In genomic region chr8:70869601-70870041, GRCm38 (mm10) we compare ENCODE assay signal across 8 mouse cellular contexts. TPM values are rescaled to one million over a fixed set of nuclear protein-coding genes. Genes with fewer than 3 reads are reported as not detected.
DNase-seq lines count a peak whose midpoint lies in the region; ATAC-seq lines count a peak whose summit lies in the region.

No protein-coding gene starts in this region.

- H3K36me3 ChIP-seq in limb, embryonic 13.5 days: peaks cover 12% of the 10 kb centered on the region
- H3K36me3 ChIP-seq in midbrain, embryonic 16.5 days (ENCODE audit: control insufficient read depth, insufficient read depth, low read length): 0 out of 2 replicates have a peak, but pooled peaks cover 7% of the 10 kb centered on the region

- peak overlapping the region; percentile 62 for H3K4me2 ChIP-seq in limb, embryonic 13.5 days (replicated peaks)
- H3K4me2 ChIP-seq in midbrain, embryonic 16.5 days (ENCODE audit: low read length): peak overlapping the region; percentile 0; the same call in 1 of the 2 replicates

- peak; percentile 82 for DNase-seq in urinary bladder, postnatal 14 days (ENCODE audit: low spot score)
- no peak for DNase-seq in urinary bladder, postnatal 10 days (ENCODE audit: low spot score)
- DNase-seq in embryo, embryonic 9.5 days (ENCODE audit: extremely low spot score): peak; percentile 75
- peak; percentile 78 to 86 for DNase-seq in kidney, adult 8-10 months
- peak; percentile 70 to 85 for DNase-seq in spleen, postnatal 10 days (ENCODE audit: low spot score in 2 of 2)

- H3K9ac ChIP-seq in limb, embryonic 13.5 days: 0 out of 2 replicates have a peak overlapping the region, but pooled peaks have one; percentile 19
- peak overlapping the region; percentile 59 for H3K9ac ChIP-seq in midbrain, embryonic 16.5 days (ENCODE audit: low read depth, low read length)

- H3K9me3 ChIP-seq in limb, embryonic 13.5 days: no peaks in the 10 kb centered on the region
- H3K9me3 ChIP-seq in midbrain, embryonic 16.5 days (replicated peaks; ENCODE audit: control insufficient read depth, low read length, poor library complexity, severe bottlenecking): no peaks in the 10 kb centered on the region

- 46% methylated on average over 16 of the region's 16 CpGs for WGBS in limb, embryonic 13.5 days
- 47% methylated on average over 16 of the region's 16 CpGs for WGBS in midbrain, embryonic 16.5 days

- peaks cover 38% of the 10 kb centered on the region for H3K4me1 ChIP-seq in limb, embryonic 13.5 days
- peaks cover 37% of the 10 kb centered on the region for H3K4me1 ChIP-seq in midbrain, embryonic 16.5 days (ENCODE audit: control insufficient read depth, insufficient read depth, low read length)

- no peaks in the 10 kb centered on the region for H3K27me3 ChIP-seq in limb, embryonic 13.5 days
- no peaks in the 10 kb centered on the region for H3K27me3 ChIP-seq in midbrain, embryonic 16.5 days (ENCODE audit: control insufficient read depth, insufficient read depth, low read depth, low read length)

- ATAC-seq in granulocyte monocyte progenitor cell, adult 5-6 weeks (replicated peaks; ENCODE audit: poor library complexity, severe bottlenecking): peak; percentile 40
- ATAC-seq in limb, embryonic 13.5 days (ENCODE audit: low FRiP score, low read depth): no peak
- ATAC-seq in midbrain, embryonic 16.5 days: no peak

- H3K4me3 ChIP-seq in limb, embryonic 13.5 days: no peak overlapping the region
- H3K4me3 ChIP-seq in midbrain, embryonic 16.5 days (ENCODE audit: low read depth, low read length): no peak overlapping the region

- no peak overlapping the region for H3K27ac ChIP-seq in limb, embryonic 13.5 days
- peak overlapping the region; percentile 60 for H3K27ac ChIP-seq in midbrain, embryonic 16.5 days (ENCODE audit: low read length)

RNA-seq across cellular contexts. Expression of gene Ccdc124, which starts 4.1 kb away (rescaled TPM):
- 19.4 and 22.3 TPM in 2 replicates for total RNA-seq in granulocyte monocyte progenitor cell, adult 5-6 weeks (2014; fragmentation: Nextera tagmentation)
- total RNA-seq in granulocyte monocyte progenitor cell, adult 5-6 weeks (2017): 35.9 and 38.9 TPM in 2 replicates
- 113 and 117 TPM in 2 replicates for polyA plus RNA-seq in limb, embryonic 13.5 days (2015; fragmentation: Nextera tagmentation; extraction: Ambion mirVana)
- polyA plus RNA-seq in midbrain, embryonic 16.5 days (2015; fragmentation: Nextera tagmentation; extraction: Ambion mirVana): 167 and 182 TPM in 2 replicates

RNA-seq across cellular contexts. Expression of gene Kcnn1, which starts 6.6 kb away (rescaled TPM):
- total RNA-seq in granulocyte monocyte progenitor cell, adult 5-6 weeks (2014; fragmentation: Nextera tagmentation): 0.30 and 0.49 TPM in 2 replicates
- total RNA-seq in granulocyte monocyte progenitor cell, adult 5-6 weeks (2017): 0.90 and 3.5 TPM in 2 replicates
- 2.9 and 4.3 TPM in 2 replicates for polyA plus RNA-seq in limb, embryonic 13.5 days (2015; fragmentation: Nextera tagmentation; extraction: Ambion mirVana)
- 15.4 and 16.1 TPM in 2 replicates for polyA plus RNA-seq in midbrain, embryonic 16.5 days (2015; fragmentation: Nextera tagmentation; extraction: Ambion mirVana)

RNA-seq across cellular contexts. Expression of gene Slc5a5, which starts 22.9 kb away (rescaled TPM):
- not detected in 2 replicates for total RNA-seq in granulocyte monocyte progenitor cell, adult 5-6 weeks (2014; fragmentation: Nextera tagmentation)
- total RNA-seq in granulocyte monocyte progenitor cell, adult 5-6 weeks (2017): 0.15 TPM in 1 of 2 replicates, not detected in the other
- polyA plus RNA-seq in limb, embryonic 13.5 days (2015; fragmentation: Nextera tagmentation; extraction: Ambion mirVana): 0.39 and 0.45 TPM in 2 replicates
- 1.7 and 1.9 TPM in 2 replicates for polyA plus RNA-seq in midbrain, embryonic 16.5 days (2015; fragmentation: Nextera tagmentation; extraction: Ambion mirVana)

RNA-seq across cellular contexts. Expression of gene Rpl18a, which starts 27.6 kb away (rescaled TPM):
- total RNA-seq in granulocyte monocyte progenitor cell, adult 5-6 weeks (2014; fragmentation: Nextera tagmentation): 5,658 and 6,549 TPM in 2 replicates
- 2,742 and 3,425 TPM in 2 replicates for total RNA-seq in granulocyte monocyte progenitor cell, adult 5-6 weeks (2017)
- polyA plus RNA-seq in limb, embryonic 13.5 days (2015; fragmentation: Nextera tagmentation; extraction: Ambion mirVana): 4,263 and 4,460 TPM in 2 replicates
- polyA plus RNA-seq in midbrain, embryonic 16.5 days (2015; fragmentation: Nextera tagmentation; extraction: Ambion mirVana): 1,781 and 1,796 TPM in 2 replicates

RNA-seq across cellular contexts. Expression of gene Arrdc2, which starts 30.1 kb away (rescaled TPM):
- 5.0 and 16.1 TPM in 2 replicates for total RNA-seq in granulocyte monocyte progenitor cell, adult 5-6 weeks (2014; fragmentation: Nextera tagmentation)
- 4.7 and 8.7 TPM in 2 replicates for total RNA-seq in granulocyte monocyte progenitor cell, adult 5-6 weeks (2017)
- 6.1 and 6.2 TPM in 2 replicates for polyA plus RNA-seq in limb, embryonic 13.5 days (2015; fragmentation: Nextera tagmentation; extraction: Ambion mirVana)
- polyA plus RNA-seq in midbrain, embryonic 16.5 days (2015; fragmentation: Nextera tagmentation; extraction: Ambion mirVana): 6.7 and 8.1 TPM in 2 replicates
